In genomic region chr5:73758534-73758933, GRCm38 (mm10) we compare ENCODE assay signal across 16 mouse cellular contexts.
"Had no signal": no experiment of that assay in that cellular context is flagged by ENCODE, and none has a peak within 500 bp of the region (broad histone marks: within the 10 kb centered on the region; RNA-seq: fewer than 3 reads in every experiment).

No protein-coding gene starts in this region.

- H3K4me2 ChIP-seq: neural tube, embryonic 13.5 days; neural tube, embryonic 15.5 days; stomach, embryonic 15.5 days had no signal

- H3K4me1 ChIP-seq: neural tube, embryonic 13.5 days; stomach, embryonic 15.5 days had no signal

- H3K9ac ChIP-seq: neural tube, embryonic 13.5 days; neural tube, embryonic 15.5 days; stomach, embryonic 15.5 days had no signal

- H3K36me3 ChIP-seq: neural tube, embryonic 13.5 days; neural tube, embryonic 15.5 days; stomach, embryonic 15.5 days had no signal

- H3K4me3 ChIP-seq: neural tube, embryonic 13.5 days; neural tube, embryonic 15.5 days; stomach, embryonic 15.5 days had no signal

- H3K9me3 ChIP-seq: neural tube, embryonic 13.5 days; neural tube, embryonic 15.5 days; stomach, embryonic 15.5 days had no signal

- H3K27ac ChIP-seq: neural tube, embryonic 13.5 days; neural tube, embryonic 15.5 days; stomach, embryonic 15.5 days; stomach, postnatal 0 days had no signal

- H3K27me3 ChIP-seq: neural tube, embryonic 13.5 days; neural tube, embryonic 15.5 days; stomach, embryonic 15.5 days had no signal

- DNase-seq: retina, postnatal 1 day; right cerebral cortex, adult 18-20 months; right cerebral cortex, postnatal 14 days; right cerebral cortex, postnatal 25 days; right cerebral cortex, postnatal 4 days; spleen, adult 18-20 months; thymus, adult 18-20 months; thymus, adult 2 months; thymus, postnatal 14 days; thymus, postnatal 25 days; thymus, postnatal 36 days; thymus, postnatal 4 days had no signal
